Mouse (Mus musculus) yolk sac, embryonic 10.5 days (tissue): ENCODE data around the gene Ifitm2.
"Not testable (repeated sequence)": the region's sequence is repeated elsewhere in the genome, so short reads cannot be mapped to it uniquely, and the experiment has no call there.

Source experiments
- DNase-seq: peaks from one replicate; pipeline ENCODE4 v3.0.0-alpha.2; 2017; ENCODE audit warnings: low spot score

The Ifitm2 gene

GRCm38 (mm10) chr7:140968710-140969109 is 12.9 kb upstream of the Ifitm2 start:
- DNase-seq = not testable (repeated sequence)

GRCm38 (mm10) chr7:140967862-140968591 is 12.2 kb upstream of the Ifitm2 start:
- peak; percentile 43 for DNase-seq

- no peak for DNase-seq
Measured at GRCm38 (mm10) chr7:140966921-140967320, 11.1 kb upstream of the Ifitm2 start, which contains the start of gene Ifitm1. Gene Ifitm1, plus strand, starts transcription at chr7:140967221.

- no peak for DNase-seq
Measured at GRCm38 (mm10) chr7:140962733-140963132, 6.9 kb upstream of the Ifitm2 start.

- DNase-seq = no peak
Measured at GRCm38 (mm10) chr7:140961416-140961815, 5.6 kb upstream of the Ifitm2 start.

GRCm38 (mm10) chr7:140960026-140960425 is 4.2 kb upstream of the Ifitm2 start:
- DNase-seq = no peak

GRCm38 (mm10) chr7:140959181-140959901 is 3.6 kb upstream of the Ifitm2 start:
- no peak for DNase-seq

GRCm38 (mm10) chr7:140956556-140956869 is 726 bp upstream of the Ifitm2 start:
- no peak for DNase-seq

GRCm38 (mm10) chr7:140955342-140955741 is 445 bp downstream of the Ifitm2 start:
- DNase-seq = no peak

- DNase-seq = no peak
Measured at GRCm38 (mm10) chr7:140954733-140955071, 1.1 kb downstream of the Ifitm2 start.

- DNase-seq = no peak
Measured at GRCm38 (mm10) chr7:140953800-140954732, 1.7 kb downstream of the Ifitm2 start.

GRCm38 (mm10) chr7:140953133-140953532 is 2.7 kb downstream of the Ifitm2 start:
- no peak for DNase-seq

GRCm38 (mm10) chr7:140952441-140952840 is 3.3 kb downstream of the Ifitm2 start:
- no peak for DNase-seq

- no peak for DNase-seq
Measured at GRCm38 (mm10) chr7:140951765-140952164, 4.0 kb downstream of the Ifitm2 start.

- DNase-seq = no peak
Measured at GRCm38 (mm10) chr7:140951051-140951450, 4.7 kb downstream of the Ifitm2 start.

GRCm38 (mm10) chr7:140949824-140950530 is 5.8 kb downstream of the Ifitm2 start, which contains the start of gene Ifitm5:
Gene Ifitm5, minus strand, starts transcription at chr7:140950291.
- DNase-seq = no peak

GRCm38 (mm10) chr7:140949255-140949654 is 6.5 kb downstream of the Ifitm2 start:
- DNase-seq = no peak

- DNase-seq = no peak
Measured at GRCm38 (mm10) chr7:140948161-140948560, 7.6 kb downstream of the Ifitm2 start.

- peak; percentile 39 for DNase-seq
Measured at GRCm38 (mm10) chr7:140946980-140947379, 8.8 kb downstream of the Ifitm2 start.

GRCm38 (mm10) chr7:140946311-140946710 is 9.5 kb downstream of the Ifitm2 start:
- DNase-seq = no peak

GRCm38 (mm10) chr7:140945247-140945646 is 10.5 kb downstream of the Ifitm2 start:
- DNase-seq = no peak

GRCm38 (mm10) chr7:140944236-140944635 is 11.6 kb downstream of the Ifitm2 start:
- DNase-seq = no peak
